ENCODE assay signal across 21 mouse cellular contexts in the genomic region with DNA sequence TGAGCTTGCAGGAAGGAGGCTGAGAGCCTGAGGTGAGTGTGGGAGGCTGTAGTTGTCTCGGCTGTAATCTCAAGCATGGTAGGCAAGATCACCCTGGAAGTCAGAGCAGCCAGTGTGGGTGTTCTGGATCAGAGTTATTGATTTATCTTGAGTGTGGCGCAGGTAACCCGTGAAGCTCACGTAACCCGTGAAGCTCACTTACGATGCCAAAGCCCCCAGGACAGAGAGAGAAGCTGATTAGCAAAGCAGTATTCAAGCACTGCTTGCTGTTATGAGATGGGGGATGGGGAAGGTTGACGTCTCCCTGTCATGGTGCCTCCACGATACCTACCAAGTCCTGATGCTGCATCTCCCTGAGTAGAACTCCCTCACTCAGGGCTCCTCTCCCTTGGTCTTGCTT. TPM values are rescaled to one million over a fixed set of nuclear protein-coding genes. Genes with fewer than 3 reads are reported as not detected.
"Had no signal": no experiment of that assay in that cellular context is flagged by ENCODE, and none has a peak within 500 bp of the region (broad histone marks: within the 10 kb centered on the region; RNA-seq: fewer than 3 reads in every experiment).

No protein-coding gene starts in this region.

- H3K4me2 ChIP-seq: lung, embryonic 15.5 days; midbrain, embryonic 12.5 days; neural tube, embryonic 12.5 days; stomach, embryonic 15.5 days had no signal

- H3K27me3 ChIP-seq: lung, embryonic 15.5 days; neural tube, embryonic 12.5 days; stomach, embryonic 15.5 days had no signal

- H3K27ac ChIP-seq: lung, embryonic 15.5 days; macrophage; midbrain, embryonic 12.5 days; neural tube, embryonic 12.5 days; stomach, embryonic 15.5 days; stomach, postnatal 0 days had no signal

- H3K9ac ChIP-seq: liver, postnatal 0 days; lung, embryonic 15.5 days; midbrain, embryonic 12.5 days; neural tube, embryonic 12.5 days; stomach, embryonic 15.5 days had no signal

- ATAC-seq: lung, postnatal 0 days had no signal

- DNase-seq: lung, adult 2 months; lung, postnatal 14 days; lung, postnatal 36 days; midbrain, embryonic 14.5 days; right cerebral cortex, postnatal 14 days; thymus, adult 2 months; thymus, postnatal 25 days; thymus, postnatal 4 days had no signal

- H3K4me1 ChIP-seq: megakaryocyte, embryonic 14.5 days; stomach, embryonic 15.5 days had no signal

- H3K9me3 ChIP-seq: lung, embryonic 15.5 days; midbrain, embryonic 12.5 days; neural tube, embryonic 12.5 days; stomach, embryonic 15.5 days had no signal

- H3K4me3 ChIP-seq: lung, embryonic 15.5 days; midbrain, embryonic 12.5 days; neural tube, embryonic 12.5 days; stomach, embryonic 15.5 days had no signal

- H3K36me3 ChIP-seq: lung, embryonic 15.5 days; midbrain, embryonic 12.5 days; neural tube, embryonic 12.5 days; stomach, embryonic 15.5 days had no signal

RNA-seq across cellular contexts. Expression of gene Nkx1-2, which starts 20.1 kb away (rescaled TPM):
- total RNA-seq: megakaryocyte progenitor cell, adult 5-6 weeks; monocyte, adult 5-6 weeks; neutrophil, adult 5-6 weeks had no signal
- polyA plus RNA-seq: liver, postnatal 0 days; lung, adult 2 months; lung, embryonic 15.5 days; lung, postnatal 0 days; macrophage; stomach, postnatal 0 days; urinary bladder, adult 2 months had no signal
